In genomic region chr10:96264866-96265265, GRCm38 (mm10) we compare ENCODE assay signal across 8 mouse cellular contexts.
DNase-seq lines count a peak whose midpoint lies in the region; ATAC-seq and TF ChIP-seq lines count a peak whose summit lies in the region.

No protein-coding gene starts in this region.

- ATAC-seq in hindbrain, embryonic 11.5 days (ENCODE audit: low FRiP score): no peak
- ATAC-seq in hindbrain, embryonic 13.5 days (ENCODE audit: low FRiP score): no peak
- no peak for ATAC-seq in limb, embryonic 12.5 days (ENCODE audit: insufficient number of reproducible peaks, insufficient read depth, low FRiP score, low TSS enrichment, low read depth)
- ATAC-seq in stomach, embryonic 16.5 days (ENCODE audit: insufficient read depth, low FRiP score): no peak

- H3K9ac ChIP-seq in hindbrain, embryonic 11.5 days (ENCODE audit: low read depth, low read length): no peak overlapping the region
- no peak overlapping the region for H3K9ac ChIP-seq in hindbrain, embryonic 13.5 days
- no peak overlapping the region for H3K9ac ChIP-seq in limb, embryonic 12.5 days (replicated peaks)
- no peak overlapping the region for H3K9ac ChIP-seq in stomach, embryonic 16.5 days (ENCODE audit: low read length)

- intact Hi-C loops in left cerebral cortex, adult 2 months (cut with DNase I): no loop called here

- H3K9me3 ChIP-seq in hindbrain, embryonic 11.5 days (ENCODE audit: control insufficient read depth, low read length): no peaks in the 10 kb centered on the region
- H3K9me3 ChIP-seq in hindbrain, embryonic 13.5 days: no peaks in the 10 kb centered on the region
- H3K9me3 ChIP-seq in limb, embryonic 12.5 days: no peaks in the 10 kb centered on the region
- H3K9me3 ChIP-seq in stomach, embryonic 16.5 days (replicated peaks; ENCODE audit: control insufficient read depth, low read length): no peaks in the 10 kb centered on the region

- no peaks in the 10 kb centered on the region for H3K27me3 ChIP-seq in hindbrain, embryonic 11.5 days (ENCODE audit: control insufficient read depth, insufficient read depth, low read length)
- no peaks in the 10 kb centered on the region for H3K27me3 ChIP-seq in hindbrain, embryonic 13.5 days
- H3K27me3 ChIP-seq in limb, embryonic 12.5 days: no peaks in the 10 kb centered on the region
- H3K27me3 ChIP-seq in stomach, embryonic 16.5 days (ENCODE audit: control insufficient read depth, insufficient read depth, low read length): no peaks in the 10 kb centered on the region

- no peaks in the 10 kb centered on the region for H3K4me1 ChIP-seq in hindbrain, embryonic 11.5 days (replicated peaks; ENCODE audit: control insufficient read depth, insufficient read depth, low read length)
- peaks cover 16% of the 10 kb centered on the region for H3K4me1 ChIP-seq in hindbrain, embryonic 13.5 days (replicated peaks)
- peaks cover 46% of the 10 kb centered on the region for H3K4me1 ChIP-seq in limb, embryonic 12.5 days (replicated peaks)
- peaks cover 16% of the 10 kb centered on the region for H3K4me1 ChIP-seq in stomach, embryonic 16.5 days (ENCODE audit: control insufficient read depth, insufficient read depth, low read length)

- 79% methylated on average over 4 of the region's 4 CpGs for WGBS in hindbrain, embryonic 11.5 days
- WGBS in hindbrain, embryonic 13.5 days: 60% methylated on average over 4 of the region's 4 CpGs
- 72% methylated on average over 4 of the region's 4 CpGs for WGBS in limb, embryonic 12.5 days
- 59% methylated on average over 4 of the region's 4 CpGs for WGBS in stomach, embryonic 16.5 days

- H3K36me3 ChIP-seq in hindbrain, embryonic 11.5 days (ENCODE audit: control insufficient read depth, insufficient read depth, low read length): no peaks in the 10 kb centered on the region
- H3K36me3 ChIP-seq in hindbrain, embryonic 13.5 days: no peaks in the 10 kb centered on the region
- no peaks in the 10 kb centered on the region for H3K36me3 ChIP-seq in limb, embryonic 12.5 days
- H3K36me3 ChIP-seq in stomach, embryonic 16.5 days (ENCODE audit: control insufficient read depth, insufficient read depth, low read length): no peaks in the 10 kb centered on the region

- no peak for TF ChIP-seq CTCF in left cerebral cortex, adult 2 months (IDR thresholded peaks at IDR 0.05)

- H3K4me3 ChIP-seq in hindbrain, embryonic 11.5 days (ENCODE audit: low read depth, low read length): no peak overlapping the region
- H3K4me3 ChIP-seq in hindbrain, embryonic 13.5 days: no peak overlapping the region
- H3K4me3 ChIP-seq in limb, embryonic 12.5 days (replicated peaks): no peak overlapping the region
- no peak overlapping the region for H3K4me3 ChIP-seq in stomach, embryonic 16.5 days (replicated peaks; ENCODE audit: low read length)
- H3K4me3 ChIP-seq in left cerebral cortex, adult 2 months: no peak overlapping the region

- no peak overlapping the region for H3K4me2 ChIP-seq in hindbrain, embryonic 11.5 days (replicated peaks; ENCODE audit: low read depth, low read length)
- no peak overlapping the region for H3K4me2 ChIP-seq in hindbrain, embryonic 13.5 days
- no peak overlapping the region for H3K4me2 ChIP-seq in limb, embryonic 12.5 days
- no peak overlapping the region for H3K4me2 ChIP-seq in stomach, embryonic 16.5 days (ENCODE audit: low read depth, low read length)

- DNase-seq in hindbrain, embryonic 11.5 days (ENCODE audit: low spot score): peak; percentile 2
- peak; percentile 38 for DNase-seq in urinary bladder, postnatal 14 days (ENCODE audit: low spot score)
- no peak for DNase-seq in urinary bladder, adult 2 months (ENCODE audit: low spot score)
- no peak for DNase-seq in layer of hippocampus, postnatal 25 days (ENCODE audit: extremely low spot score in 1 of 2, low spot score in 1 of 2)
- no peak for DNase-seq in left cerebral cortex, adult 2 months (ENCODE audit: extremely low spot score in 1 of 2, low spot score in 2 of 2)

- no peak overlapping the region for H3K27ac ChIP-seq in hindbrain, embryonic 11.5 days (ENCODE audit: low read depth, low read length)
- H3K27ac ChIP-seq in hindbrain, embryonic 13.5 days: no peak overlapping the region
- H3K27ac ChIP-seq in limb, embryonic 12.5 days: peak overlapping the region; percentile 69; the same call in 1 of the 2 replicates
- H3K27ac ChIP-seq in stomach, embryonic 16.5 days (ENCODE audit: low read length): peak overlapping the region; percentile 17; the same call in 1 of the 2 replicates
- H3K27ac ChIP-seq in left cerebral cortex, adult 2 months: no peak overlapping the region

Comparison
In these comparisons a context has a peak if more than half of its experiments do, and no peak if none do; other contexts are left out.
1. DNase-seq: peak in hindbrain, embryonic 11.5 days (single experiment) and urinary bladder, postnatal 14 days (single experiment); none in urinary bladder, adult 2 months (single experiment), layer of hippocampus, postnatal 25 days (0 of 2) and left cerebral cortex, adult 2 months (0 of 2).
2. H3K27ac ChIP-seq: peak in limb, embryonic 12.5 days (single experiment) and stomach, embryonic 16.5 days (single experiment); none in hindbrain, embryonic 11.5 days (single experiment), hindbrain, embryonic 13.5 days (single experiment) and left cerebral cortex, adult 2 months (single experiment).